Mouse (Mus musculus): ENCODE measurements around the gene Smarcd1. TPM values are rescaled to one million over a fixed set of nuclear protein-coding genes. Genes with fewer than 3 reads are reported as not detected.
A peak's percentile ranks its signal among the peaks of the same experiment; 100 is the strongest.

Gene Smarcd1
- polyA plus RNA-seq, 1 experiment = 23.8 TPM

DNA sequence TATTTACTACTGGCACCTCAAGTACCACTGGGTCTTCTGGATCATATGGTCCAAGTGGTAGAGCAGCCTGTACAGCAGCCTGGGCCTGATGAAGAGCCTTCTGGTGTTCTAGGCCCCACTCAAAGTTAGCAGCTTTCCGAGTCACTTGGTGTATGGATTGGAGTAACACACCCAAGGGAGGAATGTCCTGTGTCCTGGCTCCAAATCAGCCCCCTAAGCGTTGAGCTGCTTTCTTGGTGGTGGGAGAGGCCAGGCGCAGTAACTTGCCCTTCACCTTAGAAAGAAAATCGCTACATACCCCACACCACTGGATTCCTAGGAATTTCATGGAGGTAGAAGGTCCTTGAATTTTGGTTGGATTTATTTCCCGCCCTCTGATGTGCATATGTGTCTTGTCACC is 17.8 kb upstream of the Smarcd1 start:
- 88% methylated on average over 5 of the region's 5 CpGs for WGBS
- TF ChIP-seq POLR2A (IDR thresholded peaks at IDR 0.05; ENCODE audit: low read depth, low read length) (no peak), CTCF (IDR thresholded peaks at IDR 0.05; ENCODE audit: extremely low read depth, insufficient read length, insufficient replicate concordance, low read depth, low read length) (no peak)
- no peak overlapping the region for H3K4me3 ChIP-seq (ENCODE audit: low read depth, low read length)
- no peaks in the 10 kb centered on the region for H3K4me1 ChIP-seq (ENCODE audit: control insufficient read depth, insufficient read depth, insufficient read length, low read length)
- H3K36me3 ChIP-seq (ENCODE audit: control insufficient read depth, insufficient read depth, low read length) = no peaks in the 10 kb centered on the region
- H3K27me3 ChIP-seq (ENCODE audit: control insufficient read depth, insufficient read depth, low read length) = 0 out of 2 replicates have a peak, but pooled peaks cover 3% of the 10 kb centered on the region
- H3K27ac ChIP-seq (ENCODE audit: insufficient read depth, low read depth, low read length) = no peak overlapping the region

DNA sequence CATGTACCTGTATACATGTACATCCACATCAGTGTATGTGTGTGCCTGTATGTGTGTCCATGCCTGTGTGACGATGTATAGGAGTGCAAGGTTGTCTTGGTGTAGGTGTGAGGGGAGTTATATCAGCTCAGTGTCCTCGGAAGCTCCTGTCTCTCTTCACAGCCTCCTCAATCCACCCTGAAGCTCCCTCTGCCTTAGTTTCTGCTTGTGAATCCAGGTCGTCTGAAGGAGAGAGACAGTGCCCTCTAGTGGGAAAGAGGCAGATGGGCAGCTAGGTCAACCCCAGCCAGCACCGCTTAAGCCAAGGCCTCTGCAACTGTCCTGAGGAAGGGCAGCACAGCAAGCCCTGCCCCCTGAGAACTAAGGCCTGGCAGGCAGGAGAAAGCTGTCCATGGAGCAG is 13.2 kb upstream of the Smarcd1 start:
- Histone ChIP-seq H3K4me1 (ENCODE audit: control insufficient read depth, insufficient read depth, insufficient read length, low read length) (no peaks in the 10 kb centered on the region), H3K27me3 (ENCODE audit: control insufficient read depth, insufficient read depth, low read length) (no peaks in the 10 kb centered on the region), H3K4me3 (ENCODE audit: low read depth, low read length) (no peak overlapping the region), H3K27ac (ENCODE audit: insufficient read depth, low read depth, low read length) (no peak overlapping the region), H3K36me3 (ENCODE audit: control insufficient read depth, insufficient read depth, low read length) (no peaks in the 10 kb centered on the region)
- WGBS = 3% methylated on average over 4 of the region's 4 CpGs
- TF ChIP-seq POLR2A (IDR thresholded peaks at IDR 0.05; ENCODE audit: low read depth, low read length) = no peak
- peak; percentile 90; the same call in 1 of the 2 replicates for TF ChIP-seq CTCF (IDR thresholded peaks at IDR 0.05; ENCODE audit: extremely low read depth, insufficient read length, insufficient replicate concordance, low read depth, low read length)

DNA sequence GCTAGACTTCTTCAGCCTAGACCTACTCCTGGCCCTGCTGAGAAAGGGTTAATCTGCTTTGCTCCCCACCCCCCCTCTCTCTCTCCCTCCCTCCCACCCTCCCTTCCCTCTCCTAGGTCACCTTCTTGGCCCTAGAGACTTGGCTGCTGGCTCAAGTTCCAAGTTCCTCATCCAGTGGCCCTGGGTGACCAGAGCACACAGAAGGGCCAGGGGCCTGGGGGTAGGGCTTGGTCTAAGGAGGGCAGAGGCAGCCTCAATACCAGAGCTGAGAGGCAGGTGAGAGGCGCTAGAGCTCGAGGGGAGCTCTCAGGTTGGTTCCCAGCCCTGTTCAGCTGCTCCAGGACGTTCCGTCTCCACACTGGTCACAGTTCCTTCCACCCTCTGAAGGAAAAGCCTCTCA is 11.0 kb upstream of the Smarcd1 start:
- WGBS = 48% methylated on average over 4 of the region's 4 CpGs
- H3K4me1 ChIP-seq (ENCODE audit: control insufficient read depth, insufficient read depth, insufficient read length, low read length) = no peaks in the 10 kb centered on the region; the same call in 1 of the 2 replicates
- no peaks in the 10 kb centered on the region for H3K36me3 ChIP-seq (ENCODE audit: control insufficient read depth, insufficient read depth, low read length)
- no peak overlapping the region for H3K27ac ChIP-seq (ENCODE audit: insufficient read depth, low read depth, low read length)
- H3K4me3 ChIP-seq (ENCODE audit: low read depth, low read length) = no peak overlapping the region
- TF ChIP-seq POLR2A (IDR thresholded peaks at IDR 0.05; ENCODE audit: low read depth, low read length) = no peak
- no peak for TF ChIP-seq CTCF (IDR thresholded peaks at IDR 0.05; ENCODE audit: extremely low read depth, insufficient read length, insufficient replicate concordance, low read depth, low read length)
- no peaks in the 10 kb centered on the region for H3K27me3 ChIP-seq (ENCODE audit: control insufficient read depth, insufficient read depth, low read length)

DNA sequence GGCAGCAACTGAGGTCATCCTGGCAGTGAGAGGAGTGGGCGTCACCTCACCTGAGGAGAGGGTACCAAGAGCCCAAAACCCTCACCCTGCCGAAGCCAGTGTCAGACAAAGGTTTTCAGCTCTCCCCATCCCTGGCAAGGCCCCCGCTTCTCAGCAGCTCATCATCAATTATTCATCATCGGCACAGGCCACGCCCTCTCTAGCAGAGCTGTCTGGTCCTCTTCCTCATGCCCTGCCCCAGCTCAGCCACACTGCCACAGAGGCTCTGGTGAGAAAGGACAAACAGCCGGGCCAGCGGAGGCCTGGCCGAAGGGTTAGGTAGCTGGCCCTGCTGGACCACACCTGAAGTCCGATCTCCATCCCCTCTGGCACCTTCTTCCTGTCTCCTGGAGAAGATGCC is 10.0 kb upstream of the Smarcd1 start:
- TF ChIP-seq CTCF (IDR thresholded peaks at IDR 0.05; ENCODE audit: extremely low read depth, insufficient read length, insufficient replicate concordance, low read depth, low read length) (no peak), POLR2A (IDR thresholded peaks at IDR 0.05; ENCODE audit: low read depth, low read length) (no peak)
- H3K4me3 ChIP-seq (ENCODE audit: low read depth, low read length) = no peak overlapping the region
- 49% methylated on average over 9 of the region's 9 CpGs for WGBS
- H3K27me3 ChIP-seq (ENCODE audit: control insufficient read depth, insufficient read depth, low read length) = no peaks in the 10 kb centered on the region
- no peak overlapping the region for H3K27ac ChIP-seq (ENCODE audit: insufficient read depth, low read depth, low read length)
- no peaks in the 10 kb centered on the region for H3K36me3 ChIP-seq (ENCODE audit: control insufficient read depth, insufficient read depth, low read length)
- no peaks in the 10 kb centered on the region; the same call in 1 of the 2 replicates for H3K4me1 ChIP-seq (ENCODE audit: control insufficient read depth, insufficient read depth, insufficient read length, low read length)

DNA sequence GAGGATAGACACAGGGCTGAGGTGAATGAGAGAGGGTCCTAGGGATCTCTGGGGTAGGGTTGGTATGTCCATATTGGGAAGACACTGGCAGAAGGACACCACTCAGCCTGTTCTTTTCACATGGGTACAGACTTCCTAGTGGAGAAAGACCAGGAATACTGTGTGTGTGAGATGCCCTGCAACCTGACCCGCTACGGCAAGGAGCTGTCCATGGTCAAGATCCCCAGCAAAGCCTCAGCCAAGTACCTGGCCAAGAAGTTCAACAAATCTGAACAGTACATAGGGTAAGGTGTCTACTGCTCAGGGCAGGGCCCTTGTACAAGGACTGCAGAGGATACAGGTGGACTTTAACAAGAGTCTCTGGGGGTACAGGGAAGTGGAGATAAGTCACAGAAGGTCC is 4.6 kb upstream of the Smarcd1 start:
- H3K27me3 ChIP-seq (ENCODE audit: control insufficient read depth, insufficient read depth, low read length) = no peaks in the 10 kb centered on the region
- H3K4me1 ChIP-seq (ENCODE audit: control insufficient read depth, insufficient read depth, insufficient read length, low read length) = peaks cover 19% of the 10 kb centered on the region
- no peaks in the 10 kb centered on the region for H3K36me3 ChIP-seq (ENCODE audit: control insufficient read depth, insufficient read depth, low read length)
- H3K27ac ChIP-seq (ENCODE audit: insufficient read depth, low read depth, low read length) = no peak overlapping the region
- H3K4me3 ChIP-seq (ENCODE audit: low read depth, low read length) = no peak overlapping the region
- TF ChIP-seq CTCF (IDR thresholded peaks at IDR 0.05; ENCODE audit: extremely low read depth, insufficient read length, insufficient replicate concordance, low read depth, low read length) (no peak), POLR2A (IDR thresholded peaks at IDR 0.05; ENCODE audit: low read depth, low read length) (no peak)
- 35% methylated on average over 2 of the region's 2 CpGs for WGBS

DNA sequence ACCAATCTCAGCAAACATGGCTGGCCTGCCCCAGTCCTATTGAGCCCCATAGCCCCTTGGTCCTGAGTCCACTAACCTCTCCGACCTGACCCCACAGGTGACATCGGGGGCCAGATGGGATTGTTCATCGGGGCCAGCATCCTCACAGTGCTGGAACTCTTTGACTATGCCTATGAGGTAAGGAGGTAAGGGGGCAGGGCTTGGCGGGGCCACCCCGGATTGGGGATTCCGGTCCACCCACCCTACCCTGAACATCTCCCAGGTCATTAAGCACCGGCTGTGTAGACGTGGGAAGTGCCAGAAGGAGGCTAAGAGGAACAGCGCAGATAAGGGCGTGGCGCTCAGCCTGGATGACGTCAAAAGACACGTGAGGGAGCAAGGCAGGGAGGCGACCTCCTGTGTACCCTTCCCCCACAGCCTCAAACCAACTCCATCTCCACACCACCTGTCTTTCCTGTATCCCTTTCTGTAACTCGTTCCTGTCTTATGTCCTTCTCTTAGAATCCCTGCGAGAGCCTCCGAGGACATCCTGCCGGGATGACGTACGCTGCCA is 3.3 kb upstream of the Smarcd1 start:
- no peak overlapping the region for H3K27ac ChIP-seq (ENCODE audit: insufficient read depth, low read depth, low read length)

DNA sequence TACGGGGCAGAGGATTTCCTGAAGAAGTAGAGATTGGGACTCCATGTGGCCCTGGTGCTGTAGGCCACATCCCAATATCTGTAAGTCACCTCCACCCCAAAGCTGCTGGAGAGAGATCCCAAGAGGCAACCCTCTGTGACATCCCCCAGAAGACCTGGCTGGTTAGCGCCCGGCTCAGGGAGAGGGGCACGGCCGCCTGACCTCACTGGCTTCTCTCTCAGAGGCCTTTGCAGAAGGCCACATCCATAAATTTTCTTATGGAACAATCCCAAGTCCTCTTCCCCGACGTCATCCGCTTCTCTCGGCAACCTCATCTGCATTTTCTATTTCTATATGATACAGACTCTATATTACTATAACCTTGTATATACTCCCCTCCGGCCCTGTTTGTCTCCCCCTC is 2.2 kb upstream of the Smarcd1 start:
- Histone ChIP-seq H3K4me3 (ENCODE audit: low read depth, low read length) (peak overlapping the region; percentile 5; the same call in 1 of the 2 replicates), H3K27ac (ENCODE audit: insufficient read depth, low read depth, low read length) (peak overlapping the region; percentile 53), H3K36me3 (ENCODE audit: control insufficient read depth, insufficient read depth, low read length) (no peaks in the 10 kb centered on the region), H3K4me1 (ENCODE audit: control insufficient read depth, insufficient read depth, insufficient read length, low read length) (peaks cover 30% of the 10 kb centered on the region), H3K27me3 (ENCODE audit: control insufficient read depth, insufficient read depth, low read length) (no peaks in the 10 kb centered on the region)
- WGBS = 71% methylated on average over 10 of the region's 10 CpGs
- no peak for TF ChIP-seq POLR2A (IDR thresholded peaks at IDR 0.05; ENCODE audit: low read depth, low read length)
- TF ChIP-seq CTCF (IDR thresholded peaks at IDR 0.05; ENCODE audit: extremely low read depth, insufficient read length, insufficient replicate concordance, low read depth, low read length) = no peak

More for the DNA sequence above, 3.3 kb upstream of the Smarcd1 start:
- Histone ChIP-seq H3K4me3 (ENCODE audit: low read depth, low read length) (peak overlapping the region; percentile 5; the same call in 1 of the 2 replicates), H3K27me3 (ENCODE audit: control insufficient read depth, insufficient read depth, low read length) (no peaks in the 10 kb centered on the region), H3K36me3 (ENCODE audit: control insufficient read depth, insufficient read depth, low read length) (no peaks in the 10 kb centered on the region), H3K4me1 (ENCODE audit: control insufficient read depth, insufficient read depth, insufficient read length, low read length) (peaks cover 26% of the 10 kb centered on the region)
- WGBS = 43% methylated on average over 20 of the region's 20 CpGs
- TF ChIP-seq CTCF (IDR thresholded peaks at IDR 0.05; ENCODE audit: extremely low read depth, insufficient read length, insufficient replicate concordance, low read depth, low read length) (no peak), POLR2A (IDR thresholded peaks at IDR 0.05; ENCODE audit: low read depth, low read length) (no peak)

Measured in small intestine, adult 2 months (tissue).